Mouse (Mus musculus) ZHBTc4 (cell line): ENCODE measurements around the gene Gnaz.

ENCODE experiments used
- DNase-seq: peaks from one replicate; pipeline ENCODE4 v3.0.0-alpha.2; 2011; ENCODE audit warnings: low read depth, low spot score

Gnaz gene

DNA sequence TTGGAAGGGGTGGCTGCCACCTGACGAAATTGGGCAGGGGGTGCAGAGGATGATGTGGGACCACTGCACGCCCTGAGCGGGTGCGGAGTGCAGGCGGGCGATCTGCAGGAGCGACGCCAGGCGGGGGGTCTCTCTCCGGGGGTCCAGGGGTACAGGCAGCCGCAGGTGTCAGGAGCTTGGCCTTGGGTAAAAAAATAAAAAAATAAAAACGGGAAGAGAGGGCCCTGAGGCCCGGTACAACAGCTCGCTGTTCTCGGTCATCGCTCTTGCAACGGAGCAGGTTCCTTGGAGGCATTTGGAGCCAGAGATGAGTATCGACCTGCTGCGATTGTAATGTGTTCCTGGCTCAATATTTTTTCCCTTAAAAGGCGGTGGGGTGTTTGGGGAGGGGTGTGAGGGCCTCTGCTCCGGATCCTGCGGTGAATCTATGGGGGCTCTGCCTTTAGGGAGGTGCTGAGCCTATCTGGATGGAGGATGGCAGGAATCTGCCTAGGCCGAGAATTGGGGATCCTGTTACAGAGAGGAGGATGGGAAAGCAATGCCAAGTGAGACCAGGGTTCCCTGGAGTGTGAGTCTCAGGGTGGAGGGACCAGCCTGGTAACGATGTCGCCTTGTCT is 782 bp downstream of the Gnaz start:
- DNase-seq: peak; percentile 19

DNA sequence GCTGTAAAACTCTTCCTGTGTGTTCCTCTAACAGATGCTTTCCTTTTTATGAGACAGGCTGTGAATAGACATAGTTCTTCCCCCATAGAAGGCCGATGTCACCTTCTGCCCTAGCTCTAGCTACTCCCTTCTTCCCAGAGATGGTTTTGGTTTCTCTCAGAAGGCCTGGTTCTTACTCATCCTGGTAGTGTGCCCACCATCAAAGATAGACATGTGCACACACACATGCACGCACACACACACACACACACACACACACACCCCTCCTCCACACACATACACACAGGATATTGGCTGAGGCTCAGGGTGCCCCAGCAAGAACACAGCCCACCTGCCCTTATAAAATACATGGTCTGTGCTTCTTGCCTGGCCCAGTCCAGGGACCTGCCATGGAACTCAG is 2.3 kb downstream of the Gnaz start:
- DNase-seq: no peak

DNA sequence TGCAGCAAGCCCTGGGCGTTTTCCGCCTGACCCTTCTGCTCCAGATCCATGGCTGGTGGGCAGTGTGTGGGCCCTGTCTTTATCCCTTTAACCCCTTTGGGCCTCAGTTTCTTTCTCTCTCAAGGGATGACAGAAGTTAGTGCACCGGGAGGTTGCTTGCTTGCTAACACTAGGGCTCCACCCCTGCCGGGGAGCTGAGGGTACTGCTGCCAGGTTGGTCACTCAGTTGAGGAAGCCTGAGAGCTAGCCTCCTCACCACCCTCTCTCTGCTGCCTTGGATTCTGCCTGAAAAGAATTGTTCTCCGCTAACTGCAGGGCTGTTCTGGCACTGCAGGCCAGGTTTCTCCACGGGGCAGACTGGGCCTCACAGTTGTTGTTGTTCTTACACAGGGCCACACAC is 6.0 kb downstream of the Gnaz start:
- peak; percentile 67 for DNase-seq

DNA sequence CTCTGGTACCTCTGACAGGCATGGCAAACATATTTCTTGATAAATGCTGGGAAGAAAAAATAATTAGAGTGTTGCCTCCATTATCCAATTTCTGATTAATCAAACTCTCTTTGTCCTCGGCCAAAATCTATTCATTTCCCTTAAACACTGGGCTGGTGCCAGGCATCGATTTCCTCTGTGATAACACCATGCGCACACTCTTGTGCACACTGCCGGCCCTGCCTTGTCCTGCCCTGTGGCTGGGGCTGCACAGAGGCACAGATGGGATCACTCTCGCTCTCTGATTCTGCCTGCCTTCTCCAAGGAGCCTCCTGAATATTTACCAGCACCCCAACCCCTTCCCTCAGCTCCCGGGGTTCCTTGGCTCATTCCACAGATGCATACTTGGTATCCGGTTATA is 8.6 kb downstream of the Gnaz start:
- no peak for DNase-seq

DNA sequence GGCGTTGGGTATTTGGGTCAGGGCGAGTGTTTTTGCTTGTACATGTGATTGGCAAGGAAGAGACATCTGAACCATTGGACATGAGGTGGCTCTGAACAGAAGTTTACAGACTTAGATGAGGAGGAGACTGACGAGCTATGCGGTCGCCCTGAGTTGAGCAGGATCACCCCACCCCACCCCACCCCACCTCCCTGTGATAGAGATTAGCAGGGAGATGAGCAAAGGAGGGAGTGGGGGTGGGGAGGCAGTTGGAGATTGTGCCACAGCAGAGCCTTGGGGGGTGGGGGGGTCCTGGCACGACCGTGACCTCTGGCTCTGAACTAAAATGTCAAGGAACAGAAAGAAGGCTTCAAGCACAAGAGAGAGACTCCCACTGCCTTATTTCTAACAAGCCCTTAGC is 9.5 kb downstream of the Gnaz start:
- DNase-seq: no peak

DNA sequence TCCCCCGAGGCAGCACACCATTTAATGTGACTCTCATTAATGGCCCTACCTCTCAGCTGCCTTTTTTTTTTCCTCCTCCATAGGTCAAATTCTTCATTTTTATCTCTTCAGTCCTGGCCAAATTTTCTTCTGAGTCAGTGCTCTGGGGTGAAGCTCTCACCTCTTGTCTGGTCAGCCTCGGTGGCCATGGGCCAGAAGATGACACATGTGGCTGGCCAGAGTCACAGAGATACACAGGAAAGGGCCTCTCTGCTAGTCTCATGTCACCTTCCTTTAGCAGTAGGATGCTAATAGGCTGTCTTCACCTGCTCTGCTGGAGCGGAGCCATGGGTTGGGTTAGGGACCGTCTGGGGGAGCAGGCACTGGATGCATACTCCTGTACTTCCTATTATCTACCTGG is 11.1 kb downstream of the Gnaz start:
- DNase-seq: no peak

DNA sequence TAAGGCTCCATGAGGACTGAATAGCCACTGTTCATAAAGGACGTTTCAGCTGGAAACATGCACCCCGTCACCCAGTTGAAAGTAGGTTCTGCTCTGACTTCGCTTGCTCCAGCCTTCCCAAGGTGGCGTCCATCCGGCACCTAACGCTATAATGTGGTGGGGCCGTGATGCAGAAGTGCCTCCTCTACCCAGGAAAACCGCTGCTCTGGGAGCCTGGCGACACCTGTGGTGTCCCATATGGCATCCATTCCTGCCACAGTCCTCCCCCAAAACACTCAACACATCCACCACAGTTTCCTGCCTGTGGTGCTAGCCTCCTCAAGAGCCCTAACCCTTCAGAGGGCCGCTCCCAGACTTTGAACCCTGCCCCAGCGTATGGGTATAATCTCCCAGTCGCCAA is 14.2 kb downstream of the Gnaz start:
- no peak for DNase-seq

DNA sequence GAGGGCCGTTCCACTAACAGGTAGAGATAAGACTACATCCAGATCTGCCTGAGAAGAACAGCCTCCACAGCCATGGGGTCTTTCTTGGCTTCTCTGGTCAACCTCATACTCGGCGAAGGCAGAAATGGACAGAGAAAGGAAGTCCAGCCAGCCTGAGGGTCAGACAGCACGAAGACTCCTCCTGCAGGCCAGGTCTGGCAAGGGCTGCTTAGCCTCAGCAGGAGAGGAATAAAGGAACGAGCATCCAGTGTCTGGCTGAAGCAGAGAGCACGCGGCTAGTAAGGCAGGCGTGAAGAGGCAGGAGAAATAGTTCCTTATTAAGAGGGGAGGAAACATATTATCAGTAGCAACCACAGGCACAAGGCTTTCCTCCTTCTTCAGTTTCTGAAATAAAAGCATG is 16.2 kb downstream of the Gnaz start:
- DNase-seq: no peak

DNA sequence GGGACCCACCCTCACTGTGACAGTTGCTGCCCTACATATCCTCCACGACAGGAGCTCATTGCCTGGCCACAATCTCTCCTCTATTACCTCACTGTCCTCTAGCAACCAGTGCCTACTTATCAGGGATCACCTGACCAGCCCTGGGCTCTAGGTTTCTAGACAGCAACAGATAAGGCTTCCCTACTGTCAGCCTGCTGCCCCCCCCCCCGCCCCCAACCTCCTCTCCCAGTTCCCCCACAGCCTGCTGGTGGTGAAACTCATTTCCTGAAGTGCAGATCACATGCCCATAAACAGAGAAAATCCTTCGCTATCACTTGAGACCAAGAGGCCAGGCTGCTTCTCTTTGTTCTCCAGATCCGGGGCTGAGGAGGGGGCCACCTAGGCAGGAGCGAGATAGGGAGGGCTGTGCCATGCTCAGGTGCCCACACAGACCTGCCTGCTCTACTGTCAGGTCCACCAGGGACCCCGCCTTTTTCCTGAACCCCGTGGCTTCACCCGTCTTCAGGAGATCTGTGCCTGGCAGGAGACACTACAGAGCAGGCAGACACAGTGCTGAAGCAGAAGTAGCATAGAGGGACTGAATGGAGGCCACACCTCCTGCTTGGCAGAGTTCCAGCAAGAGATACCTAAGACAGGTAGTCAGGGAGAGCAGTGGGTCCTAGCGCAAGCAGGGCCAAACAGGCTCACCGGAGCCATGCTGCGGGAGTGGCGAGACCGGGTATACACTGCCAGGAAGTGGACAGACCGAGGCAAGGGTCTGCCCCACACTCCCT is 20.9 kb downstream of the Gnaz start:
- no peak for DNase-seq

DNA sequence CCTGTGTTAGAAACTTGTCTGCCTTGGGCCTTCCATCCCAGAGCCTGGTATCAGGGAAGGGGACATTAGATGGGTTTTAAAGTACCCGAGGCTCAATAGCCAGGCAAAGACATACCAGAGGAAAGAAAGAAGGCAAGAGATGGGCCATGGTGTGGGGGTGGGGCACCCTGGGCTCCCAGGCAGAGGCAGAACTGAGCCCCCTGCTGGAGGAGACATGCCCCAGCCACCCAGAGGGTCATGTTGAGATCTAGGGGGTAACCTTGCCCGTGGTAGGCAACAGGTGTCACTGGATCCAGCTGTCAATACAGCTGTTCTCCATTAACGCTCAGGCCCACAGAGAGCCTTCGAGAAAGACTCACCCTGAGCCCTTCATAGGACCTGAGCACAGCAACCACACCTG is 22.8 kb downstream of the Gnaz start:
- DNase-seq: no peak

DNA sequence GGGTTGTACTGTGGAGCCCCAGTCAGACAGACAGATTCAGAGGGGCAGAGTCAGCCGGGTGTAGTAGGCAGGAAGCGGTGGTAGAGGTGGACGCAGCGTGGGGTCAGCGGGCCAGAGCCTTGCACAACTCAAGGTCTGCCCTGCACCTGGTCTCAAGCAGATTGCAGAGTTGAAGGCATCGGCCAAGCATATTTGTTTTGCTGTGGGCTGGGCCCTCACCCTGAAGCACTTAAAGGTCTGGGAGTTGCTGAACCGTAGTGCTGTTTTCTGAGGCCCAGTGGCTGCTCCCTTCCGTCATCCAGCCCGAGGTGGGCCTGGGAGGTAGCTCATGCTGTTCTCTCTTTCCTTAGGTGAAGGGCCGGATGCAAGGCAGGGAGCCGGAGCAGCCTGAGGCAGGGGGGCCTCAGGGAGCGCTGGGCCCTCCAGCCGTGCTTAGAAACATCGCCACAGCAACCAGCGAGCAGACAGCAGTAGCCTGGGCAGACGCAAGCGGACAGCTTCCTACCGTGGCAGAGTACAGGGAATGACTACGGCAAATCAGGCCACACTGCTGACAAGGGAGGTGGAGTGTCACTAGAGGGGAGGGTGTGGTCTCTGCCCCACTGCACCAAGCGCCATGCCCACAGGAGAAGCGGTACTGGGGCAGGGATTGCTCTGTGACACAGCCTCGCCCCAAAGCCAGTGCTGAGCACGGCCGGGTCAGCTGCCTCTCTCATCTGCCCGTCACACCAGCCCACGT is 23.8 kb downstream of the Gnaz start:
- peak; percentile 16 for DNase-seq

DNA sequence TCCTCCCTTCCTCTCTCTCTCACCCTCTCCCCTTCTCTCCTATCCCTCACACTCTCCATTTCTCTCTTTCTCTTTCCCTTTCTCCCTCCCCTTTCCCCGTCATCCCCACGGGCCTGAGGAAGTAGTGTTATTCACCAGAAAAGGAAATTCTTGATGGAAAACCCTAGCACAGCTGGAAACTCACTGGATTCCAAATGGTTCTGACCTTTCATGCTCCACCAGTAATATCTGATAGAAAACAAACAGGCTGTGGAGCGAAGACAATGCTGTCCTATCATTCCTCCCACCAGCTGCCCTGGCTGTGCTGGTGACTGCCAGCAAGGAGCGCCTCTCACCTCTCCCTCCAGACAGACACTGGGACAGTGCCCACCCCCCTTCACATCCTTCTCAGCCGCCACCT is 27.9 kb downstream of the Gnaz start:
- no peak for DNase-seq

DNA sequence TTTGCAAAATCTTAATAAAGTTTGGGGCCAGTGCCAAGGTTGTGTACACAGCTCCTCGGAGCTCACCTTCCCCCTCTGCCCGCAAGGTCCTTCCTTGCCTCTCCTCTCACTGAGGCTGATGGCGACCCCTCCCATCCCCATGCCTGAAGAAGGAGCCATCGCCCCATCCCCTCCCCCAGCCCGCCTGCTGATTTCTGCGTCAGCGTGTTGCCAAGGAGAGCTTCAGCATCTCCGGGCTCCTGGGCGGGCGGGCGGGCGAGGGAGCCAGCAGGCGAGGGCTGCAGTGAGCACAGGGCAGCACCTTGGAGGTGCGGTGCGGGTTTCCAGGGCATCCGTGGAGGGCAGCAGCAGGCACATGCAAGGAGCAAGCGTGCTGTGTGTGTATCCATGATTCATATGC is 28.4 kb downstream of the Gnaz start:
- peak; percentile 50 for DNase-seq

DNA sequence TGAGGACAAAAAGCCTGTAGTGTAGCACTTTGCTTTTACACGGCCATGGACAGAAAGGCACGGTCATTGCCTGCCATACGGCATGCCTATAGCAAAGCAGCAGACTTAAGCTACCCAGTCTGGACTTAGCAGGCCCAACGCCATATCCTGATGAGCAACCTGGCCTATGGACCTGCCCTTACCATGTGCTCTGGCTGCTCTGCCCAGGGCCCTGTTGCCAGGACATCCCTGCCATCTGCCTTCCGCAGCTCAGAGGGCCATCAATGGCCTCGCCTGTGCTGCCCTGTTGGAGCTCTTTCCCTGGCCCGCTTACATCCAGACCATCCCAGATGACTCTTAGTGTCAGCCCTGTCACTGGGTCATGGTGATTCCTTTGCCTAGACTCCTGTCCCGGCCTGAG is 34.4 kb downstream of the Gnaz start:
- no peak for DNase-seq

DNA sequence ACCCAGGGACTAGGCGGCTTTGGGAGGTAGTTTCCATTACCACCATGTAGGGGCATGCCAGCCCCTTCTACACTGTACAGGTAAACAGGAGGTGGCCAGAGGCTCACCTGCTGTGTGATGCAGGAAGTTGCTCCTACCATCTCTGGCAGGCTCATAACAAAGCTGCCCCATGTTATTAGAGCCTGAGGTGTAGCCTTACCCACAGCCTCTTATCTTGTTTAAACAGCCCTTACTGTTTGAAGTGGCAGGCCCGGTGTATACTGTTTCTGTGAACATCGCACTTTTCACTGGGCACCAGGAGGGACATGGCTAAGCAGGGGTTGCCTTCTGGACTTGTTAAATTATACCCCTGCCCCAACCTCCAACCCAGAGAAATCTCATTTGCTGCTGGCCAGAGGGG is 37.1 kb downstream of the Gnaz start:
- DNase-seq: no peak

DNA sequence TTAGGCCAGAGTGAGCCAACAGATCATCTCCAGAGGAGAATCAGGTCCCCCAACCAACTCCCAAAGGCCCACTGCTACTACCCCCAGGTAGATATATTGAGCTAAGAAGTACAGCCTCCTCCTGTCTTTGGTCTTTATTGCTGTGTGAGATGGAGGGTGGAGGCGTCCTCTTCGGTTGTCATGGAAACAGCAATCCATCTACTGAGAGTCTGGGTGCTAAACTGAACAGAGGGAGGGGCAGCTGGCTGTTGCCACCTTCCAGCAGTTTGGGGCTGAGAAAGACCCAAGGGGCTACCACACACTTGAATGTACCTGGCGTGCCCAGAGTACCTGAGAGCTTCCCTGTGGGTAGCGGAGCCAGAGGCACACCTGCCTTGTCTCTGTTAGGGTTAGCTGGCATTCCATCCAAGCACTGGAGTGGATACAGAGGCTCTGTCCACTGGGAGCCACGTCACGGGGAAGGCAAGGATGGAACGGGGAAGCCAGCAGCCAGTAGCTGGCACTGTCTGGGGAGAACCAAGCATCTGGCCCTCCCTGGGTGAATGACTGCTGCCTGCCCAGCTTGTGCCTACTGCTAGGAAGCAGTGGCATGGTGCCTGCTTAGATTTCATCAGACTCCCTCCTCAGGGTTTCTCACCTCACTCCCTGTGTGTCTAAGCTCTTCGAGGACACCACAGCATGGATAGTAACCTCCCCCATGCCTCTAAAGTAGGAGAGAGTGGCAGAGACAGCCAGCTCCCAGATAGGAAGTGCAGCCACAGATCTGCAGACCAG is 40.1 kb downstream of the Gnaz start:
- DNase-seq: peak; percentile 14

DNA sequence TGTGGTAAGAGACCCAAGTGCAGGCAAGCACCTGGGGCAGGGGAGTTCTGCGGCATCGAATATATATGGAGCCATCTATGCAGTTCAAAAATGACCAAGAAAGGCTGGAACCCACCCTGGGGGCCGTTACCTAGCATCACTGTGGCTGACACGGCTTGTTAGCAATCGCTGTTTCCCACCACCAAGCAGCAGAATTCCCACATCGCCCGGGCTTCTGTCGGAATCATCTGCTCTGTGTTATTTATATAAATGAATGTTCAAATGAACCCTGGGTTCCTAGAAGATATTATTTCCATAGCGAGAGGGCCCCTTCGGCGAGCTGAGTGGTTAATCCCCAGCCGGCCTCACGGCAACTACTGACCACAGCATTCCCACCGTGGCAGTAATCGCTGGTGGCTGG is 43.7 kb downstream of the Gnaz start:
- no peak for DNase-seq

DNA sequence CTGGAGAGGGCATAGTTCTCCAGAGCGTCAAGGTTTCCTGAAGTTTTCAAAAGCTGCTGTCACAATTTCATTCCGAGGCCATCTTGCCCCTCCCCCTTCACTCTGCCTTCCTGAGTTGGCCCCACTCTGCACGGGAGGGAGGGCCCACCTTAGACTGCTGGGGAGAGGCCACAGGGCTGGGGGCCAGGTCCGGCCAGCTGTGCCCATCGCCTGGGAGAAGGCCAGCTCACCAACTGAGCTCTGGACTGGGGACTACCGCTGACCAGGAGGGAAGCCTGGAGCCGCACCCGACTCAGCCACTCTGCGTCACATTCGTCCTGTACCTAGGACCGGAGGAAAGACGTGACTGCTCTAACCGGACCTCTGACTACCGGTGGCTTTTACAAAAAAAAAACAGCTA is 48.5 kb downstream of the Gnaz start:
- no peak for DNase-seq

DNA sequence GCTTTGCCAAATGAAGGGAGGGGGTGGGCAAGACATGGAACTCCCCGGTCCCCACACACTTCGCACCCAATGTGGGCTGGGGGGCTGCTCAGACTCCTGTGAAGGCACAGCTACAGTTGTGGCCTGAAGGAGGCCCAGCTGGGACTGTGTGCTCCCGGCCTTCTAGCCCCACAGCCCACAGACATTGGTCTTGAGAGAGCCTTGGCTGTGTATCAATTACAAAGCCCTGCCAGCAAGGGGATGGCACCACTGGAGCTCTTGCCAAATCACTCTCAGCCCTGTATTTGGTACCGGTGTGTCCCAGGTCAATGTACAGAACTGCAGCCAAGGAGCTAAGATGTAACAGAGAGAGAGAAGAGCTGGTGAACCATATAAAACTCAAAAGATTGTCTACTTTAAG is 49.5 kb downstream of the Gnaz start:
- no peak for DNase-seq

DNA sequence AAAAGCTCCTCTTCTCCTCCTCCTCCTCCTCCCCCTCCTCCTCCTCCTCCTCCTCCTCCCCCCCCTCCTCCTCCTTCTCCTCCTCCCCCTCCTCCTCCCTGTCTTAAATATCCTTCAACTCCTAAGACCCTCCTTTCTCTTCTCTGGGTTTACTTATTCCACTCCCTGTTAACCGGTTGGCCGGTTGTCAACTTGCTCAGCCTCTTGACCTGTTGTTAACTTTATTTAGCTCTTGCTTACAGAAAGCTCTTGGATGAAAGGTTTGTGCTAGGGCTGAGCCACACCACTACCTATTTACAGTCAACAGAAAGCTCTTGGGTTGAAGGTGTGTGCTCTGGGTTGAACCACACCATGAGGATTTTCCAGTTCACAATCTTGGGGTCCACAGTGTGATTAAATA is 53.3 kb downstream of the Gnaz start:
- DNase-seq: no peak

DNA sequence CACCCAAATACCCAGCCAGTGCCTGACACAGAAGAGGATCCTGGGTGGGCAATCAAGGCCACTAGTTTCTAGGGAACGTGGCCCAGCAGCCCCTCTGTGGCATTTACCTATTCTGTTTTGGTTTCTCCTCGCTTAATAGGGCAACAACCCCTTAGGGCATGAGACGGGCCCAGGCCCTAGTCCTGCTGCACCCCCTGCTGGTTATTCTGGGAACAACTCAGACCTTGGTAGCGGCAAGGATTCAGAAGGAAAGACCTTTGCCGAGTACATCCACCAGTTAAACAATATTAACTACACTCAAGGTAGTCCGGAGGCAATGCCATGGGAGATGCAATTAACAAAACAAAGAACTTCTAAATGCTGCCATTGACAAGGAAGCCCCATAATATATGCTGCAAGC is 54.2 kb downstream of the Gnaz start:
- DNase-seq: peak; percentile 79

DNA sequence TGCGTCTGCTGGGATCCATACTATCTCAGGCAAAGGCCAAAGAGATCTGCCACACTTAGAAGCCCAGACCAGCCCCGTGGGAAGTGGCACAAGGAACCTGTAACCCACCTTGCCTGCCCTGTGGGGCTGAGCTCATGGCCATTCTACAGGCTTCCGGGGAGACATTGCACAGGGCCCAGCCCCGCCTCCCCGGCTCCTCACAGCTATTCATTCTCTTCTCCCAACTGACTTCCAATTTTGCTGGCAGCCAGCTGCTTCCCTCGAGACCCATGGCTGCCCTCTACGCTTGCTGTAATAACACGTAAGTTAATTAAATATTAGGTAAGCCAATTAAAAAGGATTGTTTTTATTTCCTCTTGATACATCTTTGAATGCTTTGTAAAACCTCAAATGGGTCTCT is 59.5 kb downstream of the Gnaz start:
- DNase-seq: no peak
